Mouse (Mus musculus): ENCODE data around the gene Timm22. TPM values are rescaled to one million over a fixed set of nuclear protein-coding genes. Genes with fewer than 3 reads are reported as not detected.

Gene Timm22
- polyA plus RNA-seq, 1 experiment, result 16.9 TPM

DNA sequence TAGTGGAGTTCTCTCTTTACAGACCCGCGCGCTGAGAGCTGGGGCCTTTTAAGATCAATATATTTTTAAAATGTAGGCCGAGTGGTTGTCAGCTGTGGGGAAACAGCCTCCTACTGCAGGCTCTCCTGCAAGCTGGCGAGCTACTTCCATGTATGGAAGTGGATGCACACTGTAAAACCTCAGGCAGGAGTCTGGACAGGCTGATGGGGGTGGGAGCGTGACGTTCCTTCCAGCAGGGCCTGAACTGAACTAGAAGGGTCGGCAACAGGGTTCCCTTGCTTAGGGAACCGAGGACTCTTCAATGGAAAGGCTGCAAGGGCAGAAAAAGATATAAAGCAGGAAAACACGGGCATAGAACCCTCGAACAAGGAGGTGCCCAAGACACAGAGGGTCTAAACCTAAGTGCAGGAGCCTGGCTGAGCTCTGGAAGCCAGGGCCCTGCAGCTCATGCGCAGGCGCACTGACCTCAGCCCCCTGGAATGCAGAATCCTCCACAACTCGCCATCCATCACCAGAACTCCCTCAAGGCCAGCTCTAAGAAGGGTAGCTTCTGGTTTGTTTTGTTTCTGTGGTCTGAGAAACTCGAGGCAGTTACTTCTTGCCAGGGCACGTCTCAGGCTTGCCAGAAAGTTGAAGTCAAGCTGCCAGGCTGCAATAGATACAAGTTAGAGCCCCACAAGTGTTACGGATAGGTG, 32.1 kb upstream of the Timm22 start:
- TF ChIP-seq EP300 (IDR thresholded peaks at IDR 0.05; ENCODE audit: insufficient read depth, low read depth, low read length) (0 out of 2 replicates have a peak, but pooled peaks have one; percentile 10), CTCF (IDR thresholded peaks at IDR 0.05; ENCODE audit: low read depth, low read length) (no peak)
- Histone ChIP-seq H3K36me3 (ENCODE audit: control insufficient read depth, insufficient read depth, low read length, poor library complexity, severe bottlenecking) (no peaks in the 10 kb centered on the region), H3K27me3 (ENCODE audit: control insufficient read depth, insufficient read depth, low read length, poor library complexity, severe bottlenecking) (no peaks in the 10 kb centered on the region), H3K4me3 (ENCODE audit: low read depth, low read length) (no peak overlapping the region), H3K4me1 (ENCODE audit: control insufficient read depth, insufficient read depth, low read length) (no peaks in the 10 kb centered on the region), H3K9me3 (replicated peaks; ENCODE audit: control insufficient read depth, insufficient read depth, low read length, poor library complexity, severe bottlenecking) (no peaks in the 10 kb centered on the region), H3K9ac (ENCODE audit: low read depth, poor library complexity, severe bottlenecking) (peak overlapping the region; percentile 31), H3K27ac (ENCODE audit: insufficient read depth, low read length) (peak overlapping the region; percentile 80)

DNA sequence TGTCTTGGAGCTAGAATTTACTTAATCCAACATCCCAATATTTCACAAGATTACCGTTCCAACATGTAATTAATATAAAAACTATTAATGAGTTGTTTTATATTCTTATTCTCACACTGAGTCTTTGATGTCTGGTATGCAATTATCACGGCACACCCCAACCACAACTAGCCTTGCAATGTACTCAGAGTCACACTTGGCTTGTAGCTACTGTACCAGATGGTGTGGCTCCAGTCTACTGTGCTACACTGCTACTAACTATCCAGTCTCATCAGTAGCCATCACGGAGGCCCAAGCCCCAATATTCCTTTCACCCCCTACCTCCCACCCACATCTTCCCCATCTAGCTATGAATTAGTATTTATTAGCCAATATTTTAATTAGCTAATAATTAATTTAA, 30.3 kb upstream of the Timm22 start:
- Histone ChIP-seq H3K36me3 (ENCODE audit: control insufficient read depth, insufficient read depth, low read length, poor library complexity, severe bottlenecking) (no peaks in the 10 kb centered on the region), H3K4me3 (ENCODE audit: low read depth, low read length) (no peak overlapping the region), H3K9ac (ENCODE audit: low read depth, poor library complexity, severe bottlenecking) (no peak overlapping the region), H3K27ac (ENCODE audit: insufficient read depth, low read length) (no peak overlapping the region), H3K27me3 (ENCODE audit: control insufficient read depth, insufficient read depth, low read length, poor library complexity, severe bottlenecking) (no peaks in the 10 kb centered on the region), H3K4me1 (ENCODE audit: control insufficient read depth, insufficient read depth, low read length) (no peaks in the 10 kb centered on the region), H3K9me3 (replicated peaks; ENCODE audit: control insufficient read depth, insufficient read depth, low read length, poor library complexity, severe bottlenecking) (no peaks in the 10 kb centered on the region)
- TF ChIP-seq CTCF (IDR thresholded peaks at IDR 0.05; ENCODE audit: low read depth, low read length) (no peak), POLR2A (IDR thresholded peaks at IDR 0.05; ENCODE audit: insufficient read depth, low read length) (no peak), EP300 (IDR thresholded peaks at IDR 0.05; ENCODE audit: insufficient read depth, low read depth, low read length) (no peak)

DNA sequence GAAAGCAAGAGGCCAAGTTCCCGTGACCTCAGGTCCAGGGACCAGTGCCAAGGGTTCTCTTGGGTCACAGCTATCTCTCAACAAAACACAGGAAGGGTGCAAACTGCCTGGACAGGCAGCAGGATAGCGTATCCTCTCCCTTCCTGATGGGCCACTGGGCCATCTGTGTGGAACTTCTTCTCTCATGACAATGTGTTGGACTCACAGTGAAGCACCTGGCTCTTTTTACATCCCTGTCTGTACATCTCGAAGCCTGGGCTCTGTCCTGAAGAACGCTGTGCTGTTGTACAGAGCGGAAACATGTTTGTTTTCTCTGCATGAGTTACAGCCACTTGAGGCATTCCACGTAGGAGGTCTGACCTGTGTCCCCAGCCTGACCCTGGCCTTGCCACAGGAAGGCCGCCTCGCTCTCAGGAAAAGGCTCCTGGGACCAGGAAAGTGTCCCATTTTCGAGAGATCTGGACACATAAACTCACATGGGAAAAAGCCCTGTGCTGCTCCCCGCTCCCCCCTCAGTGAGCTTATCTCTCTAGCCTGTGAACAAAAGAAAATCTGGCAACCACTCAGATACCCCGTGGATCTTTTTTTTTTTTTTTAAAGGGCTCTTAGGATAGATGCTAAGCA, 26.7 kb upstream of the Timm22 start:
- Histone ChIP-seq H3K36me3 (ENCODE audit: control insufficient read depth, insufficient read depth, low read length, poor library complexity, severe bottlenecking) (no peaks in the 10 kb centered on the region), H3K9ac (ENCODE audit: low read depth, poor library complexity, severe bottlenecking) (no peak overlapping the region), H3K4me1 (ENCODE audit: control insufficient read depth, insufficient read depth, low read length) (peaks cover under 1% of the 10 kb centered on the region), H3K9me3 (replicated peaks; ENCODE audit: control insufficient read depth, insufficient read depth, low read length, poor library complexity, severe bottlenecking) (no peaks in the 10 kb centered on the region), H3K4me3 (ENCODE audit: low read depth, low read length) (no peak overlapping the region), H3K27ac (ENCODE audit: insufficient read depth, low read length) (no peak overlapping the region), H3K27me3 (ENCODE audit: control insufficient read depth, insufficient read depth, low read length, poor library complexity, severe bottlenecking) (no peaks in the 10 kb centered on the region)
- no peak for TF ChIP-seq CTCF (IDR thresholded peaks at IDR 0.05; ENCODE audit: low read depth, low read length)
- no peak for TF ChIP-seq EP300 (IDR thresholded peaks at IDR 0.05; ENCODE audit: insufficient read depth, low read depth, low read length)
- no peak for TF ChIP-seq POLR2A (IDR thresholded peaks at IDR 0.05; ENCODE audit: insufficient read depth, low read length)

DNA sequence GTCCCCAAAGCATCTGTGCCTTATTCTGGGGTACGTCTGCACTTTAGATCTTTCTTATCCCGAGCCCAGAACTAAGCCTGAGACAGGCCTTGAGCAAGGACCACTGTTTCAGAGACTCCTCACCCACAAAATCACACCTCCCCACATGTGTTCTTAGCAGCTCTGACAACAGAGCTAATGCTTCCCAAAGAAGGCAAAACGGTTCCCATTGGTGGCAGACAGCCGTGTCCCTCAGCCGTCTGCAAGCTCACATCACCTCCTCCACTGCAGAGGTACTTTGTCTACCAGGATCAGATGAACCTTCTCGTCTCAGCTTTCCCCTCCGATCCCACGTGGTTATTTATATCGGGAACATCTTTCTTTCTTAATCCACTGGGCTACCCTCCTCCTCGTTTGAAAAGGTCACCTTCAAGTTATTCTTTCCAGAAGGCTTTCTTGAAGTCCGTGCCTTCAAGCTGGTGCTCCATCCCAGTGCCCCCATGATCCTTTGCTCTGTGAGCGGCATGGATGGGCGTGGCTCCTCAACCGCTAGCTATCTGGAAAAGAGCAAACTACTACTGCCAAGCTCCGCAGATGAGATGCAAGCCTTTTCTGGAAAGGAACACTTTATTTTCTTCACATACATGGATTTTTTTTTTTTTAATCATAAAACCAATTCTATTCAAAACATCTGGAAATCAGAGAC, 25.4 kb upstream of the Timm22 start:
- Histone ChIP-seq H3K4me1 (ENCODE audit: control insufficient read depth, insufficient read depth, low read length) (peaks cover 4% of the 10 kb centered on the region), H3K9me3 (replicated peaks; ENCODE audit: control insufficient read depth, insufficient read depth, low read length, poor library complexity, severe bottlenecking) (no peaks in the 10 kb centered on the region), H3K36me3 (ENCODE audit: control insufficient read depth, insufficient read depth, low read length, poor library complexity, severe bottlenecking) (no peaks in the 10 kb centered on the region), H3K9ac (ENCODE audit: low read depth, poor library complexity, severe bottlenecking) (no peak overlapping the region), H3K4me3 (ENCODE audit: low read depth, low read length) (no peak overlapping the region), H3K27ac (ENCODE audit: insufficient read depth, low read length) (no peak overlapping the region), H3K27me3 (ENCODE audit: control insufficient read depth, insufficient read depth, low read length, poor library complexity, severe bottlenecking) (no peaks in the 10 kb centered on the region)
- TF ChIP-seq EP300 (IDR thresholded peaks at IDR 0.05; ENCODE audit: insufficient read depth, low read depth, low read length), result 0 out of 2 replicates have a peak, but pooled peaks have one; percentile 20
- TF ChIP-seq POLR2A (IDR thresholded peaks at IDR 0.05; ENCODE audit: insufficient read depth, low read length), result no peak

DNA sequence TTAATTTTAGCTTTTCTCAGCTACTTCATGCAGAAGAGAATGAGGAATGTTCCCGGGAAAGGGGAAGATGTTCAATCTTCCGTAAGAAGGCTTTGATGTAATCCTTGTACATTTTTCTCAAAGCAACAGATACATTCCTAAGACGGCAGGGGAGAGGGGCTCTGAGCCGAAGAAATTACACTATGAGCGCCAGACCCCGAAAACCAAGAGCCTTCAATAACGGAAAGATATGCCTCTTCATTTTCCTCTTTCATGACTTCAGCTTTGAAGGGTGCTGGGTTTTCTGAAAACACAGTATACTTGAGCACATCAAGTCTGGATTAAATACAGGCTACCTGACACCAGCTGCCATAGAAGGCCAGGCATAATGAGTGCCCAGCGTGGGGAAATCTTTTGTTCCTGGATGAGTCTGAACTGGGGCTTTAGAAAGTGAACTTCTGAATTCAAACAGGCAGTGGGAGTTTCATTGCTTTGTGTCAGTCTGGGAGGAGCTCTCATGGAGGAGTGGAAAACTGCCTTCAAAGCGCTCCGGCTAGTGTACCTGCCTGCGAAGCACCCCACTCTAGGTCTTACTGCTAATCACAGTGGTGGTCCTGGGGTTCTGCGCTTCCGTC, 23.9 kb upstream of the Timm22 start:
- Histone ChIP-seq H3K9ac (ENCODE audit: low read depth, poor library complexity, severe bottlenecking) (no peak overlapping the region), H3K4me3 (ENCODE audit: low read depth, low read length) (no peak overlapping the region)

More for the DNA sequence above, 23.9 kb upstream of the Timm22 start:
- no peaks in the 10 kb centered on the region for H3K36me3 ChIP-seq (ENCODE audit: control insufficient read depth, insufficient read depth, low read length, poor library complexity, severe bottlenecking)
- H3K4me1 ChIP-seq (ENCODE audit: control insufficient read depth, insufficient read depth, low read length), result peaks cover 5% of the 10 kb centered on the region
- H3K27ac ChIP-seq (ENCODE audit: insufficient read depth, low read length), result no peak overlapping the region
- TF ChIP-seq CTCF (IDR thresholded peaks at IDR 0.05; ENCODE audit: low read depth, low read length), result no peak
- TF ChIP-seq POLR2A (IDR thresholded peaks at IDR 0.05; ENCODE audit: insufficient read depth, low read length), result no peak
- TF ChIP-seq EP300 (IDR thresholded peaks at IDR 0.05; ENCODE audit: insufficient read depth, low read depth, low read length), result no peak
- H3K9me3 ChIP-seq (replicated peaks; ENCODE audit: control insufficient read depth, insufficient read depth, low read length, poor library complexity, severe bottlenecking), result no peaks in the 10 kb centered on the region
- H3K27me3 ChIP-seq (ENCODE audit: control insufficient read depth, insufficient read depth, low read length, poor library complexity, severe bottlenecking), result no peaks in the 10 kb centered on the region

Measured in ES-Bruce4 (cell line).